Mouse (Mus musculus) liver, postnatal 0 days (tissue): ENCODE data around the gene Dennd2a.

Source experiments
- CTCF ChIP-seq: sonication (generic); IDR thresholded peaks from 2 replicates; pipeline ENCODE4 v1.5.1; 2016; ENCODE audit warnings: antibody characterized with exemption, low read depth
- EP300 ChIP-seq: IDR thresholded peaks from 2 replicates; pipeline ENCODE4 v1.6.1; 2016; ENCODE audit warnings: antibody characterized with exemption, low read depth, mild to moderate bottlenecking

- TF ChIP-seq CTCF (peak; percentile 35), EP300 (no peak)
Measured at GRCm38 (mm10) chr6:39453564-39453963, 104.1 kb downstream of the Dennd2a start.
